Mouse (Mus musculus) stomach, postnatal 0 days (tissue): ENCODE results near the gene Gm26938.

Source experiments
- CTCF ChIP-seq: IDR thresholded peaks from 2 replicates; pipeline ENCODE4 v1.5.1; 2016; ENCODE audit warnings: antibody characterized with exemption, low read depth, mild to moderate bottlenecking, moderate library complexity
- EP300 ChIP-seq: optimal IDR thresholded peaks from 2 replicates; pipeline ENCODE3; 2016; ENCODE audit warnings: antibody characterized with exemption

DNA sequence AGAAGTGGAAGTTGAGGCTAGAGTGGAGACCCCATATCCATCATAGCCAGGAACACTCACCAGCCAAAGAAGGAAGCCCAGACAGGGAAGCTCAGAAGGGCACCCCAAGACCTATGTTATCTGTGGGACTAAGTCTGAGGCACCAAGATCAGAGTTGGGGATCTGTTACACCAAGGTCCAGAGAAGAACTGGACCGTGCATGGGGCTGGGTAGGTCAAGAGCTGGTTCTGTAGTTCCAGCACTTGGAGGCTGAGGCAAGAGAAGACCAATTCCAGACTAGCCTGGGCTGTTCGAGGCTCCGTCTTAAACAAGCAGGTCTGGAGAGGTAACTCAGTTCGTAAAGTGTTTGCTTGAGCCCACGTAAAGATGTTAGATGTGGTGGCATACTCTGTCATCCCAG lies 32.1 kb downstream of the Gm26938 start:
- TF ChIP-seq CTCF (no peak), EP300 (no peak)
